Mouse (Mus musculus): ENCODE measurements around the gene Mettl16. TPM values are rescaled to one million over a fixed set of nuclear protein-coding genes. Genes with fewer than 3 reads are reported as not detected.

Gene Mettl16
- total and polyA plus RNA-seq, 2 experiments from 2014 or later: 16.6 to 28.7 TPM

DNA sequence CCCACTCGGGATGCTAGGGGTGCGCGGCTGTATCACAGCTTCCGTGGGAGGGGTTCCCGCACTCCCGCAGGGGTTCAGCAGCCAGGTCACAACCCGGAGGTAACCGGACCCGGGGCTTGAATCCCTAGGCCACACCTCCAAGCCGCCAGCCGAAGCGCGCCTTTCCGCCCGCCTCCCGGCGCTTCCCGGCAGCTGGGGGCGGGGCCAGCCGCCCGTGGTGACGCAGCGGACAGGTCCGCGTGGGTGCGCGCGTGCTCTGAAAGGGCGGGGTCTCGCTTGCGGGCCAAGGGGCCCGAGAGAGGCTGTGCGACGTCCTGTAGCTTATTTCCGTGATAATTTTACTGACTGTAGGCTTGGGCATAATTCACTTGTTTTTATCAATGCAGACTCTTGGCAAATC lies 67.8 kb downstream of the Mettl16 start:
- Histone ChIP-seq H3K4me3 (ENCODE audit: low read depth, low read length) (peak overlapping the region; percentile 54), H3K9ac (replicated peaks; ENCODE audit: low read length, poor library complexity, severe bottlenecking) (peak overlapping the region; percentile 67), H3K4me2 (ENCODE audit: low read depth, low read length, poor library complexity, severe bottlenecking) (peak overlapping the region; percentile 85), H3K9me3 (ENCODE audit: low read length) (no peaks in the 10 kb centered on the region), H3K27ac (ENCODE audit: low read depth, low read length) (peak overlapping the region; percentile 85), H3K36me3 (ENCODE audit: insufficient read depth, low read length) (peaks cover 19% of the 10 kb centered on the region; the same call in 1 of the 2 replicates), H3K4me1 (ENCODE audit: insufficient read depth, low read length) (peaks cover 7% of the 10 kb centered on the region), H3K27me3 (ENCODE audit: insufficient read depth, low read length) (no peaks in the 10 kb centered on the region)
- TF ChIP-seq CTCF (IDR thresholded peaks at IDR 0.05): no peak
- DNase-seq (ENCODE audit: low spot score) (peak; percentile 88), ATAC-seq (ENCODE audit: low FRiP score) (peak; percentile 79)
- WGBS: under 1% methylated on average over 35 of the region's 35 CpGs

- peak overlapping the region; percentile 54 for H3K4me3 ChIP-seq (ENCODE audit: low read depth, low read length)
- no peak for ATAC-seq (ENCODE audit: low FRiP score)
- H3K9me3 ChIP-seq (ENCODE audit: low read length): no peaks in the 10 kb centered on the region
- TF ChIP-seq CTCF (IDR thresholded peaks at IDR 0.05): no peak
- no peak overlapping the region for H3K9ac ChIP-seq (replicated peaks; ENCODE audit: low read length, poor library complexity, severe bottlenecking)
- no peaks in the 10 kb centered on the region for H3K27me3 ChIP-seq (ENCODE audit: insufficient read depth, low read length)
- H3K4me1 ChIP-seq (ENCODE audit: insufficient read depth, low read length): peaks cover 3% of the 10 kb centered on the region; the same call in 1 of the 2 replicates
- peak overlapping the region; percentile 85 for H3K27ac ChIP-seq (ENCODE audit: low read depth, low read length)
- peak; percentile 37 for DNase-seq (ENCODE audit: low spot score)
- H3K36me3 ChIP-seq (ENCODE audit: insufficient read depth, low read length): peaks cover 22% of the 10 kb centered on the region; the same call in 1 of the 2 replicates
- WGBS: 48% methylated on average over 6 of the region's 6 CpGs
- H3K4me2 ChIP-seq (ENCODE audit: low read depth, low read length, poor library complexity, severe bottlenecking): peak overlapping the region; percentile 85
Observed at GRCm38 (mm10) chr11:74838971-74839370, 68.3 kb downstream of the Mettl16 start.

- H3K27me3 ChIP-seq (ENCODE audit: insufficient read depth, low read length): no peaks in the 10 kb centered on the region
- peaks cover 25% of the 10 kb centered on the region; the same call in 1 of the 2 replicates for H3K36me3 ChIP-seq (ENCODE audit: insufficient read depth, low read length)
- no peaks in the 10 kb centered on the region for H3K9me3 ChIP-seq (ENCODE audit: low read length)
- H3K27ac ChIP-seq (ENCODE audit: low read depth, low read length): no peak overlapping the region
- DNase-seq (ENCODE audit: low spot score) (no peak), ATAC-seq (ENCODE audit: low FRiP score) (no peak)
- TF ChIP-seq CTCF (IDR thresholded peaks at IDR 0.05): no peak
- H3K4me2 ChIP-seq (ENCODE audit: low read depth, low read length, poor library complexity, severe bottlenecking): no peak overlapping the region
- peaks cover 3% of the 10 kb centered on the region; the same call in 1 of the 2 replicates for H3K4me1 ChIP-seq (ENCODE audit: insufficient read depth, low read length)
- H3K4me3 ChIP-seq (ENCODE audit: low read depth, low read length): no peak overlapping the region
- WGBS: 91% methylated on average over 19 of the region's 19 CpGs
- no peak overlapping the region for H3K9ac ChIP-seq (replicated peaks; ENCODE audit: low read length, poor library complexity, severe bottlenecking)
Observed at GRCm38 (mm10) chr11:74839860-74840715, 69.5 kb downstream of the Mettl16 start.

GRCm38 (mm10) chr11:74840739-74841138 lies 70.1 kb downstream of the Mettl16 start:
- Histone ChIP-seq H3K9me3 (ENCODE audit: low read length) (no peaks in the 10 kb centered on the region), H3K4me1 (ENCODE audit: insufficient read depth, low read length) (peaks cover 3% of the 10 kb centered on the region; the same call in 1 of the 2 replicates), H3K4me2 (ENCODE audit: low read depth, low read length, poor library complexity, severe bottlenecking) (no peak overlapping the region), H3K27ac (ENCODE audit: low read depth, low read length) (no peak overlapping the region), H3K27me3 (ENCODE audit: insufficient read depth, low read length) (no peaks in the 10 kb centered on the region), H3K9ac (replicated peaks; ENCODE audit: low read length, poor library complexity, severe bottlenecking) (no peak overlapping the region), H3K4me3 (ENCODE audit: low read depth, low read length) (no peak overlapping the region), H3K36me3 (ENCODE audit: insufficient read depth, low read length) (peaks cover 25% of the 10 kb centered on the region; the same call in 1 of the 2 replicates)
- TF ChIP-seq CTCF (IDR thresholded peaks at IDR 0.05): no peak
- DNase-seq (ENCODE audit: low spot score) (no peak), ATAC-seq (ENCODE audit: low FRiP score) (no peak)
- WGBS: 93% methylated on average over 8 of the region's 8 CpGs

- no peak overlapping the region for H3K9ac ChIP-seq (replicated peaks; ENCODE audit: low read length, poor library complexity, severe bottlenecking)
Observed at GRCm38 (mm10) chr11:74841366-74841765, 70.7 kb downstream of the Mettl16 start.

DNA sequence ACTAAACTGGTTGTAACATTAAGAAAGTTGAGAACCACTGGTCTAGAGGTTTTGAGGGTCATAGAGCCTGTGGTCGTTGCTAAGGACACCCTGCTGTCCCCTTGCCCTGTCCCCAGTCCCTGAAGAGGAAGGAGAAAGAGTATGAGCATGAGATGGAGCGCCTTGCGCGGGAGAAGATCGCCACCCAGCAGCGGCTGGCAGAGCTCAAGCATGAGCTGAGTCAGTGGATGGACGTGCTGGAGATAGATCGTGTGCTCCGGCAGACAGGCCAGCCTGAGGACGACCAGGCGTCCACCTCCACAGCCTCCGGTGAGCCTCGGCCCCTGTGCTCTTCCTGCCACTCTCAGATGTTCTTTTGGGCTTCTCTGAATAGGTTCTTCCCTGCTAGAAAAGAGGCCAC lies 71.4 kb downstream of the Mettl16 start:
- TF ChIP-seq CTCF (IDR thresholded peaks at IDR 0.05): no peak
- WGBS: 87% methylated on average over 13 of the region's 13 CpGs

More at GRCm38 (mm10) chr11:74841366-74841765, 70.7 kb downstream of the Mettl16 start:
- Histone ChIP-seq H3K36me3 (ENCODE audit: insufficient read depth, low read length) (peaks cover 25% of the 10 kb centered on the region; the same call in 1 of the 2 replicates), H3K9me3 (ENCODE audit: low read length) (no peaks in the 10 kb centered on the region), H3K27ac (ENCODE audit: low read depth, low read length) (no peak overlapping the region), H3K27me3 (ENCODE audit: insufficient read depth, low read length) (no peaks in the 10 kb centered on the region), H3K4me3 (ENCODE audit: low read depth, low read length) (no peak overlapping the region), H3K4me1 (ENCODE audit: insufficient read depth, low read length) (peaks cover 3% of the 10 kb centered on the region; the same call in 1 of the 2 replicates), H3K4me2 (ENCODE audit: low read depth, low read length, poor library complexity, severe bottlenecking) (no peak overlapping the region)
- DNase-seq (ENCODE audit: low spot score): no peak
- TF ChIP-seq CTCF (IDR thresholded peaks at IDR 0.05): no peak
- WGBS: 64% methylated on average over 9 of the region's 9 CpGs
- no peak for ATAC-seq (ENCODE audit: low FRiP score)

More for the DNA sequence above, 71.4 kb downstream of the Mettl16 start:
- Histone ChIP-seq H3K27me3 (ENCODE audit: insufficient read depth, low read length) (no peaks in the 10 kb centered on the region), H3K9me3 (ENCODE audit: low read length) (no peaks in the 10 kb centered on the region), H3K9ac (replicated peaks; ENCODE audit: low read length, poor library complexity, severe bottlenecking) (no peak overlapping the region), H3K4me1 (ENCODE audit: insufficient read depth, low read length) (peaks cover 3% of the 10 kb centered on the region; the same call in 1 of the 2 replicates), H3K4me2 (ENCODE audit: low read depth, low read length, poor library complexity, severe bottlenecking) (no peak overlapping the region), H3K27ac (ENCODE audit: low read depth, low read length) (no peak overlapping the region), H3K4me3 (ENCODE audit: low read depth, low read length) (no peak overlapping the region), H3K36me3 (ENCODE audit: insufficient read depth, low read length) (peaks cover 25% of the 10 kb centered on the region; the same call in 1 of the 2 replicates)
- DNase-seq (ENCODE audit: low spot score): no peak
- no peak for ATAC-seq (ENCODE audit: low FRiP score)
